Mouse (Mus musculus) lung, postnatal 14 days (tissue): Measurements from ENCODE around the gene Pstpip1.
A peak's percentile ranks its signal among the peaks of the same experiment; 100 is the strongest.

Experiments used
- DNase-seq: peaks from one replicate; pipeline ENCODE4 v3.0.0; 2021

The Pstpip1 gene

DNA sequence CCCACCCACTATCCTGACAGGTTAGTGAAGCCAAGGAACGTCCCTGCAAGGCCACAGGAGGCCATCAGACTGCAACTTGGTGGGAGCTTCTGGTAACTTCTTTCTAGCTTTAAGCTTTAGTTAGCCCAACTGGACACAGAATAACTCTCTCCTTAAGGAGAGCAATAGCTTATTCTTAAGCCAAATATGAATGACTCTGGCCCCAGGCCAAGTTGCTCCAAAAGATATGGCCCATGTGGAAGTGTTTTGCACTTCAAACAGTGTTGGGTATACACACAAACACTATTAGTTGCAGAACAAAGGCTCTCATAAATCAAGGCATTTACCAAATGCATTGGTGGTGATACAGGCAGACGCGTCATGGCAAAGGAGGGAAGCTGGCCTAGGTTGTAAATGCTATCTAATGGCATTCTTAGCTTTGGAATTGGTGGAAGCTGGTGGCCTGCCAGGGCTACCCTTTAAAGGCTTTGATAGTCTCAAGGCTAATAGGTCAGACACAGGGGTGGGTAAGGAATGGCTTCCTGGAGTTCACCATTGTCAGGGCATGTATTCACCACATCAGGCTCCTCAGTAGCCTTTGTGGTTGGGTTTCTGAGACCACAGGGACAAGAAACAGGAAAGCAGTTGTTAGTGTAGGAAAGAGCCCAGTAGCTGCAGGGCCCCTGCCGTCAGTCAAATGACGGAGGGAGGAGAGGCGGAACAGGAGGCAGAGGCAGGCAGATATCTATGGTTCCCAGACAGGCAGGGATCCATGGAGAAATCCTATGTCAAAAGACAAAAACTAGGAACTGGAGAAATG lies 16.7 kb downstream of the Pstpip1 start:
- no peak for DNase-seq

DNA sequence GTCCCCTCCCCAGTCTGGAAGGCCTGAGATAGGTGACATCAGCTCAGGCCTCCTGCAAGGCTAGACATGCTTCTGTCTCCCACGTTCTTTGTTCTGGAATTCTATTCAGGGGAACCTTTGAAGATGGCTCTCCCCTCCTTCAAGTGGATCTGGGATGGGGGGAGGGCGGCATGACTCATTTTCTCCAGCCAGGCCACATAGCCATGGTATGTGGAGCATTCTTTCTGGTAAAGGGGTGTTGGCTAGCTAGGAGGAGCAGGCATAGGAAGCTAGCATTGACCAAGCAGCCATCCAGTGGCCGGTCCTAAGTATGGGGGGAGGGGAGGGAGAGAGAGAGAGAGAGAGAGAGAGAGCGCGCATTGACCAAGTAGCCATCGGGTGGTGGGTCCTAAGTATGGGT lies 17.8 kb downstream of the Pstpip1 start:
- no peak for DNase-seq

DNA sequence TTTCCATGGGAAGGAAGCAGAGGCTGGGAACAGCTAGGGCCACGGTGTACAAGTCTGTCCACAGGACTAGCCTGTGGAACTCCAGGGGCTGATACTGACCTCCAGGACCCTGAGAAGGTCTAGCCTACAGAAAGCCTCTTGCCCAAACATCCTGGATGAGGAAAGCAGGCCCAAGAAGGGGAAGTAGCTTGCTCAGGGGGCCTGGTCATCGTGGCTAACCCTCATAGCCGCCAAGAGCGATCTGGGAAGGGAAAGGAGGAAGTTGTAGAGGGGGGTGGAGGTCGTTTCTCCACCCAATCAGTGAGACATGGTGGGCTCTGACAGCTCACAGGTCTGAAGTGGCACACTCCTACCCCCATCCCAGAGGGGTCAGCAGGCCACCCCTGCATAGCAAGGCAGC lies 18.4 kb downstream of the Pstpip1 start:
- peak; percentile 18 for DNase-seq

DNA sequence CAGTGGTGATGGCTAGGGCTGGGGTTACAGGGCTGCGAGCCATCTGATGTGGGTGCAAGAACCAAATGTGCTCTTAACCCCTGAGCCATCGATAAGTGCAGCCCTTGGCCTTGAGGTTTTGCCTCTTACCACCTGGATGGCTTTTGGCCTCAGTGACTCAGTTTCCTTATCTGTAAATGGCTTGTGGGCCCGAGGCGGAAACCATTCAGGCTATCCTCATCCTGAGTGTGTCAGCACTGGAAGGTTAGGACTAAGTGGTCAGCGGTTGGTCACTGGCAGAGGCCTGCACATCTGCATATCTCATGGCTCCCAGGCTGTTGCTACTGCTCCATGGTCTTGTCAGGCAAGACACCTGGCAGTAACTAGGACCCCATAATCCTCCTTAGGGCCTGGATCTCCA lies 28.3 kb downstream of the Pstpip1 start:
- no peak for DNase-seq

DNA sequence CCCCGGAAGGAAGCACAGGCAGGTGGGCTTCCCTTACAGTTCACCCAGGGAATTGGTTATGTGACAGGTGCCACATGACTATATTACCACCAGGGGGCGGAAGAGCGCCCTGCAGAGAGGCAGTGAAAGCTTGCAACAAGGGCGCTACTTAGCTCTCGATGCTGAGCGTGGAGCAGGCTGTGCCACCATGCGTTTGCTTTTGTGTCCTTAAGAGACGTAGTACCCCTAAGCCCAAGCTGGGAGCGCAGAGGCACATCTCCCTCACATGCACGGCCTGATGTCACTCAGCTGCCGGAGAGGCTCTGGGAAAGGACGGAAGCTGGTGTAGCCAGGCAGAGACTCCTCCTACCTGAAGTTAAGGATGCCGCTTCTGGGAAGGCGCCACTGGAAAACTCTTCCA lies 28.8 kb downstream of the Pstpip1 start:
- DNase-seq: peak; percentile 74

DNA sequence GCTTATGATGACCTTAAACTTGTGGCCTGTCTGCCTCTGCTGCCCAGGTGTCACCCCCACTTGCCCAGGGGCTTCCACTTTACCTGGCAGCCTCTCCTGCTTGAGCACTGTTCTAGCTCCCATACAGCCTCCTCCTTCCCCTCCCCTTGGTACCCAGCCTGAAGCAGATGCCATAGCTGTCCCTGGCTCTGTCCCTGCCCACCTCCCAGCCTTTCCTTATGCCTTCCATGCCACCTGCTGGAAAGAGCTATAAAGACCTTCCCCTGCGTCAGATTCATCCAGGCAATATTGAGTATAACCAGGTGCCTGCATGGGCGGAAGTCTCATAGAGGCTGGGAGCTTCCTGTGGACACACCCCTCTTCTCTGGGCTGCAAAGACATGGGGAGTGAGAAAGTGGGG lies 29.9 kb downstream of the Pstpip1 start:
- DNase-seq: no peak

DNA sequence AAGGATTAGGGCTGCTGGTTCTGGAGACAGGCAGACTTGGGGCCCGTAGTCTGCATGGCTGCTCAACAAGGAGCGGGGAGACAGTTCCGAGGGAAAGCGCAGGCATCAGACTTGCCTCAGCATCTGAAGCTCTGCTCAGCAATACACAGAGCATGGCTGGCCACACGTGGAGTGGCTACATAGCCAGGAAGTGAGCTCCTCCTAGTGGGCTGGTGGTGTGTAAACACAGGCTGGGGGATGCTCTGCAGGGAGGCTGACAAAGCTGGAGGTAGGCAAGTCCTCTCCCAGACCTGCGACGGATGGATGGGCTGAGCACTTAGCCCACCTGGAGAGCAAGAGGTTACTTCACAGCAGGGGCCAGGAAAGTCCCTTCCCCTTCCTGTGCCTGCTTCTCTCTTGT lies 31.3 kb downstream of the Pstpip1 start:
- peak; percentile 47 for DNase-seq

DNA sequence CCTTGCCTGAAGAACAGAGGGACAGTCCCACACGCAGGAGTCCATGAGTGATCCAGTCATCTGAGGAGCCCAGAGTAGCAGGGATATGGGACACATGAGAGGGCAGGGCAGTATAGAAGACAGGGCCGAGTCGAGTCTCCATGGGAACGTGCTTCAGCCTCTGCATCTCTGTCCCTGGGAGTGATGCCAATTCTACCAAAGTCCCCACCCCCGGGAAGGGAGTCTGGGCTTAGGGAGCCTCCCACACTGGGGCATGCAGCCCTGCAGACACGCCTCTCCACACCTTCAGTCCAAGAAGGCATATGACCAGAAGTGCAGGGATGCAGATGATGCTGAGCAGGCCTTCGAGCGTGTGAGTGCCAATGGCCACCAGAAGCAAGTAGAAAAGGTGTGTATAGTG lies 33.2 kb downstream of the Pstpip1 start:
- DNase-seq: no peak

DNA sequence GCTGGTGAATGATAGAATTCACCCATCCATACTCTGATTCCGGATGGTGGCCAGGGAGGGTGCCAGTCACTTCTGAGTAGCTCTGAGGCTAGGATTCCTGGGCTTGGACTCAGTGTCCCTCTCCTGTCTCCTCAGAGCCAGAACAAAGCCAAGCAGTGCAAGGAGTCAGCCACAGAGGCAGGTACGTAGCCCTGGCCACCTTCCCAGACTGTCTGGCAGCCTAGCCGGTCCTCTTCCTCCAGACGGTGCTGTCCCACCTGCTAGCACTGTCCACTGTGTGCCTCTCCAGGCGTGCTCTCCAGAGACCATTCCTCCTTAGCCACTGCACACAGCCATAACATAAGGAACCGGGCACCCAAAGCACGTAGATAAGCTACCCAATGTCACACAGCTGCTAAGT lies 33.9 kb downstream of the Pstpip1 start:
- no peak for DNase-seq

DNA sequence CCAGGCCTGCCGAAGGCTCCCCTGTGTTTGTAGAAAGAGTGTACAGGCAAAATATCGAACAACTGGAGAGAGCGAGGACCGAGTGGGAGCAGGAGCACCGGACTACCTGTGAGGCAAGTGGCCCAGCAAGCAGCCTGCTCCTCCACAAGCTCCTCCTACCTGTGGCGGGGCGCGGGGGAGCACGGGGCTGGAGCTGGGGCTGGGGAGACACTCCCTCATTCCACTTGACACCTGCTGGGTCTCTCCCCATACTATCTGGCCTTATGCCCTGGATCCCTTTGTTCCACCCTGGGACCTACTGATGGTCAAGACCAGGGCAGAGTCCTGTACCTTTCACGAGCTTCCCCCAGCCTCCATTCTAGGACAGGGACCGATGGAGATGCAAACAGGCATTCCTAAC lies 34.8 kb downstream of the Pstpip1 start:
- no peak for DNase-seq

DNA sequence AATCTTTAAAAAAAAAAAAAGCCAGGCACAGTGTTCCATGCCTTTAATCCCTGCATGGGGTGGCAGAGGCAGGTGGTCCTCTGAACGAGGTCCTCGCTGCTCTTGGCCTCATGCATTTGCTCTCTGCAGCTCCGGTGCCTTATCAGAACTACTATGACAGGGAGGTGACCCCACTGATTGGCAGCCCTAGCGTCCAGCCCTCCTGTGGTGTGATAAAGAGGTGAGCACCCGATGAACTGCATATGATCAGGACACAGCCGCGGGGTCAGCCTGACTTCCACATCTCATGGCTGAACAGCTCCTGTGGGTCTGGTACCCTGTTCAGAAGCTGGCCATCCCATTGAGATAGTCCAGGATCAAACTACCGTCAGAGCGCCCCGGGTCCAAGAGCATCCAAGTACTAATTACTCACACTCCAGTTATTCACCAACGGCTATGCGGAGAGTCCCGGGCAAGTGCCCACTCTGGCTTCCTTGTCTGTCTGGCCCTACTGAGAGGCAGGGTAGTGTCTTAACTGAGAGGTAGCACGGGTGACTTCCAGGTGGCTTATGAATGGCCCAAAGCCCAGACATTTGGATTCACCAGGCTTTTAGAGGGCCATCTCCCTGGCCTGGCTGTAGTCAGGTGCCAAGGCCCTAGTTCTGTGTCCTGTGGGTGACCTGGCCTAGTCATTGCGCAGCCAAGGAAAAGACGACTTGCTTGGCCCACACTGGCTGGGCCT lies 36.9 kb downstream of the Pstpip1 start:
- no peak for DNase-seq

DNA sequence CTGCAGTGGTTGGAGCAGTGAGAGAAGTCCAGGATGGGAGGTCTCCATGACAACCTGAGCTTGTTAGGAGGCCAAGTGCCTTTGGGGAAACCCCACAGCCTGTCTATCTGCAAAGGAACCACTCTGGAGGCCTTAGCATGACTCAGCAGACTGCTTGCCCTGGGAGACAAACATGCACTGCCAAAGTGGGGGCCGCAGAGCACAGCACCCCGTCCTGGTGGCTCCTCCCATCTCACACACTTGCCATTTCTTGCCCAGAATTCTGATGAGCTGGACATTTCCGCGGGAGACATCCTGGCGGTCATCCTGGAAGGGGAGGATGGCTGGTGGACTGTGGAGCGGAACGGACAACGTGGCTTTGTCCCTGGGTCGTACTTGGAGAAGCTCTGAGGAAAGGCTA lies 38.6 kb downstream of the Pstpip1 start:
- no peak for DNase-seq

DNA sequence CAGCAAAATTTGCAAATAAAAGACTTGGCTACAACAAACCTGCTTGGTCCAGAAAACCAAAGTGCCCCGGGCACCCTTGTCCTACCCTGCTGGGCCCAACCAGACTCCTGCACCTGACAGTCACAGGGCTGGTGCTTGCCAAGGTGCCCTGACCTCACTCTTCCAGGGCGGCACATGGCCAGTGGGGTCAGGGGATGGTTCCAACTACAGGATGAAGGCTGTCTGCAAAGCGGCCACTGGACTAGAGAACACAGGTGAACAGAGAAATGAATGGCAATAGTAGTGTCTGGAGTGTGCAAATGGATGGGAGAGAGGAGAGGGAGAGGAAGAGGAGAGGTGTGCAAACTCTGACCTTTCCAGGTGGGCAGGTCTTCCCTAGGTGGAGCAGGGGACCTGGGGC lies 40.2 kb downstream of the Pstpip1 start:
- no peak for DNase-seq

DNA sequence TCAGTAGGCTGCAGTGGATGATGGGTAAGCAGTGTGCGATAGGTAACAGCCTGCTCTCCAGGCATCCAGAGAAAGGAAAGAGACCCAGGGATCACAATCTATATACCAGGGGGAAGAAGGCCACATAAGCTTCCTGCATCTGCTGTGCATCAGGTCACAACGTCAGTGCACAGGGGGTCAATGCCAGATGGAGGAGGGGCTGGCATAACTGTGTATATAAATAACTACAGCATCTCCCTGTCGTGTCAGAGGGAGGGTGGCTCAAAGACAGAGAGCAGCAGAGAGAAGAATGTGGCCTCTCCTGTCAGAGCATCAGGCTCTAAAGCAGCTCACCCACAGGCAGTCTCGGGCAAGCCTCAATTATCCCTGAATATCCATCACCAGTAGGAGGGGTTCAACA lies 40.8 kb downstream of the Pstpip1 start:
- DNase-seq: no peak

DNA sequence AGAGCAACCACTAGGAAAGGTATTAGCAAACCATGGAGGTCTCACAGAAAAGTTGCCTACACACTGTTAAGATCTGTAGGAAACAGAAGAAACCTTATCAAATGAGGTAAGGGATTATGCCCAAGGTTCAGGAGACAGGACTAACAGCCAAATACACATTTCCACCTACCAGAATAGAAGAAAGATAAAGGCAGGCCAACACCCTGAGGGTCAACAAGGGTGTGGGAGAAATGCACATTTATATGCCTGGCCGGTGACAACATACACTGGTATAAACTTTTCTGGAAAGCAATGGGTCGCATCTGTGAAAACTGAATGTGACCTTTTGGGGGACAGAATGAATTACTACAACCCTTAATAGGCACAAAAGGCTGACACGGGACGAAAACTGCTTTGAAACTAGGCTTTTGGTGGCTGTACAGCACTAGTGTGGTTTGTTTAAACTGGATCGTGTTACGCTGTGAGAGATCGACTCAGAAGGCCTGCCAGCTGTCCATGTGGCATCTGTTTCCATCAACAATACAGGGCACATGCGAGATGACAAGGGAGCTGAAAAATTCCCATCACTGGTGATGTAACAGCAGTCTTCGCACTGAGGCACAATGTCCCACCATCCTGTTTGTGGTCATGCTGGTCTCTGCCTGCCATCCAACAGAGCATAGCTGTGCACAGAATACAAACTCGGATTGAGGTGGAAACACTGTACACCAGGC lies 42.2 kb downstream of the Pstpip1 start:
- no peak for DNase-seq

DNA sequence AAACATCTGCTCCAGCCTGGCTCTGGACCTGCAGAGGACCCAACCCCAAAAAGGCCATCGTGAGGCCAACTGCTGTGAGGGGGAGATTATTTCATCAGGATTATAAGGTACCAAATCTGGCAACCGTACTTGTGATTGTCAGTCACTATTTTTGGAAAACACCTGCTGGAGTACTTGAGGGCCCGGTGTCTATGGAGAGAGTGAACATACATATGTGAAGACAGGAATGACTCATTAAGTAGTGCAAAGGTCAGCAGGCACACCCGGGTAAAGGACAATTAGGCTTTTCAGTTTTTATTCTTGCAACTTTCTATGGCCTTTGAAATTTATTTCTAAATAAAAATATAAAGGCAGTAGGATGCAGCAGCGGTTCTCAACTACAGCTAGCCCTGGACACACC lies 44.2 kb downstream of the Pstpip1 start:
- DNase-seq: no peak

DNA sequence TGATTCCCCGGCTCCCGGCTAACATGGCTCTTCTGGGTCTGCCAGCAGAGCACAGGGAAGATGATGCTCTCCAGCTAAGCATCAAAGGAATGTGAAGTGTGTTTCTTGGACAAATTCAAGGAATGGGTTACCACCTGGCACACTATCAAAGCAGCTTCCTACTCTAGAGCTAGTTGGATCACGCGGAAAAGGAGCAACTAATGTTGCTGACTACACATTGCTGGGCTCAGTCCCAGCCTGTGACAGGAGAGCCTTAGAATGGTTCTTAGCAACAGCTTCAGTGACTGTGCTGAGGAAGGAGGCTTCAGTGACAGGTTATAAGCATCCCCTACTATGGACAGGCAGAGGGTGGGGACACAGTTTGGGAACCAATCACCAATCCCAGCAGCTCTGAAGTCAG lies 44.9 kb downstream of the Pstpip1 start:
- no peak for DNase-seq

DNA sequence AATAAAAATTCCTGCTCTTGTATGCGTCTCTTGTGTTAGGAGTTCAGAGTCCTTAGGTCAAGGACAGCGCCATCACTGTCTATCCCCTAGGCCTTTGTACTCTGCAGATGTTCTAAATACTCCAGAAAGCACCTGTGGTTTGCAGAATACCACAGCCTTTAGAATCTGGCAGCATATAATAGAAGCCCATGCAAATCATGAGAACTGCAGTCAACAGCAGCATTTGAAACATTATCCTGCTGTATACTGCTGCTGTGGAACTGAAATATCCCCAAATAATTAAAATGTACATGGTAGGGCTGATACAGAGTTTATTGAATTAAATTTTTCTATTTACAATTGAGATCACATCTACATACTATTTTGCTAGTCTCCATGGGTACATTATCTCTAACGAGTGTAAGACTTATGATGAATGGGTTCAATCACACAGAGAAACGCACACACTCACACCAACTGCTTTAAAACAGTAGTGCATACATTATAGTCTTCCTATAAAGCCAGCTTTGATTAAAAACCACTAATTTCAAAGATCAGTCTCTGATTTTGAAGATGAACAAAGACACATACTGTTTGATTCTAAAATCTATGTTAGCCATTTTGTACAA lies 45.9 kb downstream of the Pstpip1 start:
- no peak for DNase-seq

DNA sequence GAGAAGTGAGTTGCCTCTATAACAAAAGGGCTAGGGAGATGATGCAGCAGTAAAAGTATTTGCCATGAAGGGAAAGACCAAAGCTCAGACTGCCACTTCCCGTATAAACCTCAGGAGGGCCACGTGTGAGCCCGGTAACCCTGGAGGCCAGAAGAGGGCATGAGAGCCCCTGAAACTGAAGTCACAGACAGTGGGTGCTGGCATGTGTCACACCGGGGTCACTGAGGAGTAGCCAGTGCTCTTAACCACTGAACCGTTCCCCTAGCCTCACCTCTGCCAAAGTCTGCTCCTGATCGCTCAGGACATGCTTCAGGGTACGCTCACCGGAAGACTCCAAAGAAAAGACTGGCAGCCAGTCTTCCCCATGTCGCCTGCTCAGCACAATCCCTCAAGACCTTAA lies 52.0 kb downstream of the Pstpip1 start:
- no peak for DNase-seq

DNA sequence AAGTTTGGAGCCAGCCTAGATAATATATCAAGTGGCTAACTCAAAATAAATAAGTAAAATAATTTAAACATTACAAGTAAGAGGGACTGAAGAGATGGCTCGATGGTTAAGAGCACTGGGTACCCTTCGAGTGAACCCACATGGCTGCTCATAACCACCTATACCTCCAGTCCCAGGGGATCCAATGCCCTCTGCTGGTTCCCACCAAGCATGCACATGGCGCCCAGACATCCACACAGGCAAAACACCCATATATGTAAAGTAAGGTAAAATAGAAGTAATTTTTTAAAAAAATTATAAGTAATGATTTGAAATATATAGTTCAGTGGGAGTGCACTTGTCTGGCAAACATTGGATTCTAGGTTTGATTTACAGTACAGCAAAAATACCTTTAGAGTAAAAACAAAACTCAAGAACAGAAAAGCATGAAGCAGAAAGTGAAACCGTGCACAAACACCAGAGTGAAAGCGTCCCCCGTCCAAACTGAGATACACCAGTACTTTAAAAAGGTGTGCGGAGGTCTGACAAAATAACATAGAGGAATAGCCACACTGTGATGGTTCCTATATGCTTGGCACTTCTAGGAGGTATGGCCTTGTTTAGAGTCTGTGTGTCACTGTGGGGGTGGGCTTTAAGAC lies 54.7 kb downstream of the Pstpip1 start:
- DNase-seq: no peak

DNA sequence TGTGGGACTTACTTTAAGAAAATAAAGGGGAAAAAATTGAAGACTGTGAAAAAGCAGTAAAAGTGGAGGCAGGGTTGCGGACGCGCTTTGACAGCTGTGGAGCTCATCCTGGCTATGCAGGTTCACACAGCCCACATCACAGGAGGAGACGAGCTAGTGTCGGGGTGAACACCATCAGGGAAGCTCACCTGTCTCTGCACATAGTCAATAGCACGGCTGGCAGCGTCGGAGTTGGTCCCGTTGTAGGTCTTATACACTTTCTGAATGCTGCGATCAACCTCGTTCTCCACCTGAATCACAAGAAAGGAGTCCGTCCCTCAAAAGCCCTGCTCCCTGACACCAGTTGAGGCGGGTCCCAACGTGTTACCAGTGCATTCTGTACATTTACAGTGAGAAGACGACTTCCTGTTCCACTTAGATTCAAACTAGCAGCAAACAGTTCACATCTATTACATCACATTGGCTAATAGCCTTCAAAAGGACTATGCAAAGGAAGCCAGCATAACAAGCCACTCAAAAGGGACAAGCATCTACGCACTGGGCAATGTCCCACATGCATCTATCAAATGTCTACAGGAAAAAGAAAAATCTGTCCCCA lies 56.7 kb downstream of the Pstpip1 start:
- DNase-seq: no peak

DNA sequence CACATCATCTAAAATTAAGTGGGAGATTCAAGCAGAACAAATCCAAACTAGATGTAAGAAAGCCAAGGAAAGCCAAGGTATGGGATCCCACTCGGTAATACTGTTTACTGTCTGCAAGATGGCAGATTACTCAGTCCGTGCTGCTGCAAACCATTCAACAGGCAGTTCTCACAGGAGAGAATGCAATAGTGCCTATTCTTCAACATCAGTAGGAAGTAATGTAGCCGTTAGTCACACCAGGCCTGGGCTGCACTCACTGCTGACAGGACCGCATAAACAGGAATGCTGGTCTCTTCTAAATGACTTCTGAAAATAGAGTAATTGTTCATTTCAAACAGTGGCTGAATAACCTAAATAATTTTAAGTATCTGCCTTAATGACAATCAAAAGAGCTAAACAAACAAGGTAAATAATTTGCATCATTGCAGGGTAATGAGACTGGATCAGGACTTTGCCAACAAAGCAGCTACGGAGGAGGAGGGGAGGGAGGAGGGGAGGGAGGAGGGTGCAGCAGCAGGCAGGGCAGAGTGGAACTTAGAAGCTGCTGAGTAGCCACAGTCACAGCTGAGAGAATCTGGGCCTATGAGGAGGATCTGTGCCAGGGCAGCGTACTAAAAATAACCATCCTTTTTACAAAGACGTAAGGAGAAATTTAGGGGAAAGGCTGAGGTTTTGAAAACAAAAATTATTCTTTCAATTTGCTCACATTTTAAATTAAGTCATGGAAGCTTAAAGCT lies 62.2 kb downstream of the Pstpip1 start:
- DNase-seq: peak; percentile 36
